Mouse (Mus musculus) kidney, postnatal 0 days (tissue): Measurements from ENCODE around the gene Ksr1. TPM values are rescaled to one million over a fixed set of nuclear protein-coding genes. Genes with fewer than 3 reads are reported as not detected.

Experiments
- ATAC-seq: fragments of 200-750 bp; cut with Nextera tagmentation; replicated peaks from 2 replicates; pipeline ENCODE4 v1.8.0; 2017; ENCODE audit warnings: low read depth, moderate number of reproducible peaks, moderate TSS enrichment, moderate library complexity; ENCODE audit not compliant: low FRiP score
- DNase-seq: peaks from one replicate; pipeline ENCODE4 v3.0.0-alpha.2; 2016; ENCODE audit warnings: low spot score
- H3K27ac ChIP-seq: fragments of 300-500 bp; sonication (generic); 2 replicates; pipeline ENCODE4 v1.5.1; 2014; ENCODE audit warnings: mild to moderate bottlenecking
- H3K27me3 ChIP-seq: fragments of 300-500 bp; sonication (generic); 2 replicates; pipeline ENCODE4 v1.6.1; 2014; ENCODE audit warnings: low read length, mixed read lengths; ENCODE audit not compliant: insufficient read depth
- H3K36me3 ChIP-seq: fragments of 300-500 bp; sonication (generic); 2 replicates; pipeline ENCODE4 v1.6.1; 2014; ENCODE audit warnings: low read length, mixed read lengths; ENCODE audit not compliant: insufficient read depth
- H3K4me1 ChIP-seq: fragments of 300-500 bp; sonication (generic); replicated peaks from 2 replicates; pipeline ENCODE4 v1.6.1; 2014; ENCODE audit warnings: antibody characterized with exemption, low read length, mixed read lengths; ENCODE audit not compliant: insufficient read depth
- H3K4me2 ChIP-seq: fragments of 300-500 bp; sonication (generic); 2 replicates; pipeline ENCODE4 v1.6.1; 2014; ENCODE audit warnings: mild to moderate bottlenecking, low read length, moderate library complexity, mixed read lengths
- H3K4me3 ChIP-seq: fragments of 300-500 bp; sonication (generic); replicated peaks from 2 replicates; pipeline ENCODE4 v1.5.1; 2014; ENCODE audit warnings: low read depth, low read length
- H3K9ac ChIP-seq: fragments of 300-500 bp; sonication (generic); 2 replicates; pipeline ENCODE4 v1.6.1; 2014; ENCODE audit warnings: low read depth, low read length
- H3K9me3 ChIP-seq: fragments of 300-500 bp; sonication (generic); replicated peaks from 2 replicates; pipeline ENCODE4 v1.6.1; 2016; ENCODE audit warnings: low read length, inconsistent platforms, mixed read lengths
- CTCF ChIP-seq: IDR thresholded peaks from 2 replicates; pipeline ENCODE4 v1.5.1; 2016; ENCODE audit warnings: antibody characterized with exemption, low read depth, mild to moderate bottlenecking, moderate library complexity
- WGBS: fragments of 180-500 bp; shearing (Covaris S2); extraction: QIAGEN DNeasy Blood & Tissue Kit; methylation state at CpG from one replicate; pipeline ENCODE4 v1.1.7; 2014; 5-methylcytosine and 5-hydroxymethylcytosine counted together
- polyA plus RNA-seq: library from polyadenylated mRNA; unstranded; fragments of >200 nt; fragmentation: Nextera tagmentation; extraction: Ambion mirVana; gene quantifications from 2 replicates; pipeline ENCODE4 v1.2.1, GENCODE M21; 2015

The Ksr1 gene
- polyA plus RNA-seq, 1 experiment from 2014 or later: 1.8 TPM

DNA sequence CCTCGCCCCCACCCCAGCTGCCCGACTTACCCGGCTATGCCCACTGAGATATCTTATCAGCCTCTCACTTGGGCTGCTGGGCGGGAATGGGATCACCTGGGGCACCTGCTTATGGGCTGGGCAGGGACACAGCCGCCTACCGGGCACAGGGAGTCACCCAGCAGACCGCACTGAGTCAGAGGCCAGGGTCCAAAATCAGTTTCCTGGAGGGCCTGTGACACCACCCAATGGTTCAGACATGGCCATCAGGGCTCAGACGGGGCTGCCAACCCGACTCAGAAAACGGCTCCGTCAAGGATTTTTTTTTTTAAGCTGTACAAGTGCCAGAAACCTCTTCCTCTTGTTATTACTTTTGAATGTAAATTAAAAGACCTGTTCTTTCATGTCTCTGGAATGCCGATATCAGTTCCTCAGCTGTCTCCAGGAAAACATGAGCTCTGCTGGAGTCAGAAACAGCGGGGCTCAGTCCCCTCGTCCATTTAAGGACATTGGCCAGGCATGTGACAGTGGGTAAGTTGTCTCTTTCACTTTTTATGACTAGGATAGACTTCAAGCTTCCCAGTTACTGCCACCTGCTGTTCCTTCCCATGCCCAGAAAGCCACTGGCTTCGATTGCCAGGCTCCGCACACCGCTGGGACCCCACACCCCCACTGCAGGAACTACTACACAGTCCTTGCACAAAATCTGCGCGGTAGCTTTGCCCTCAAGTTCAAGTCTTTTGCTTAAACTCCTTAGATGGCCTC, 33.5 kb downstream of the Ksr1 start:
- peaks cover 16% of the 10 kb centered on the region for H3K4me1 ChIP-seq
- H3K4me3 ChIP-seq: no peak overlapping the region
- TF ChIP-seq CTCF: peak; percentile 34; the same call in 1 of the 2 replicates
- H3K4me2 ChIP-seq: no peak overlapping the region
- 61% methylated on average over 19 of the region's 19 CpGs for WGBS
- H3K9me3 ChIP-seq: no peaks in the 10 kb centered on the region
- no peaks in the 10 kb centered on the region for H3K27me3 ChIP-seq
- peak; percentile 44 for DNase-seq
- no peaks in the 10 kb centered on the region for H3K36me3 ChIP-seq
- ATAC-seq: no peak
- no peak overlapping the region for H3K27ac ChIP-seq
- no peak overlapping the region for H3K9ac ChIP-seq

DNA sequence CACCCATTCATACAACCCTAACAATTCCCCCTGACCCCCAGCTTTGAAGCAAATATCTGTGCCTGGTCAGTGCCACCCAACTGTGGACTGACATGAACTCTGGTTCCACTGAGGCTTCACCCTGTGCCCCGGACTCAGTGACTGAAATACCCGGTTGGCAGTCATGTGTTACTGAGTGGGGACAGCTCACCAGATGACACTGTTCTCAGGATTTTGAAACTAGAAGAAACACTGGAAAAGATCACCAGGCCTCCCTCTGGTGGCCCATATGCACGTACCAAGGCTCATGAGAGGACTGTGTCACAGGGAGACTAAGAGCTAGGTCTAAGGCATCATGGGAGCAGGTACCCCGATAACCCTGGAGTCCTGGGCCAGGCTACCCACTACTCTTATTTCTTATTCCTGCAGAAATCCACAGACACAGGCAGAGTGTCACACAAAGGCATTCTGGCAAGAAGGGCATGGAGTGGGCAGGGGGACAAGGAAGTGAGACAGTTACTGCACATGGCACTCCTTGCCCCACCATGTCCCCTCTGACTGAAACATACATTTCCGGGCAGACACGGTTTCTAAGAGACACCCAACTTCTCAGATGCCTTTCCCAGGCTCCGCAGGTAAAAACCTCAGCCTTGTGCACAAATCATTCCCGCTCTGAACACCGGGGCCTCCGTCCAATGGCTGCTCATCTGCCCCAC, 34.2 kb downstream of the Ksr1 start:
- Histone ChIP-seq H3K4me1 (peaks cover 16% of the 10 kb centered on the region), H3K9me3 (no peaks in the 10 kb centered on the region), H3K9ac (no peak overlapping the region), H3K4me3 (no peak overlapping the region), H3K27ac (no peak overlapping the region), H3K36me3 (no peaks in the 10 kb centered on the region), H3K27me3 (no peaks in the 10 kb centered on the region), H3K4me2 (no peak overlapping the region)
- DNase-seq (no peak), ATAC-seq (no peak)
- TF ChIP-seq CTCF: peak; percentile 33; the same call in 1 of the 2 replicates
- 83% methylated on average over 10 of the region's 10 CpGs for WGBS

DNA sequence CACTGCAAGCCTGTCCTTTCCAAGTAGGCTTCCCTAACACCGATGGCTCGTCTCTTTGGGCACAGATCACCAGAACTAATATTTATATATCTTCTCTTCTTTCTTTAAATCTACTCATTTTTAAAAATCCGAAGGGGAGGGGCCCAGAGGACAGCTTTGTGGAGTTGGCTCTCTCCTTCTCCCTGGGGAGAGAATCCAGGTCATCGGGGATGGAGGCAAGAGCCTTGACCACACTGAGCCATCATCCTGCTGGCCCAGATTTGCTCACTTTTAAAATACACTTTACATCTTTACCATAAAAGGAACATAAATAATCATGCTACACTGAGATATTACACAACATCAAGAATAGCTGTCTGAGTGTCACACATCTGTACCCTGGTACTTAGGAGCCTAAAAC, 35.8 kb downstream of the Ksr1 start:
- Histone ChIP-seq H3K27ac (no peak overlapping the region), H3K4me1 (peaks cover 16% of the 10 kb centered on the region), H3K4me3 (no peak overlapping the region), H3K4me2 (no peak overlapping the region), H3K9ac (no peak overlapping the region), H3K36me3 (no peaks in the 10 kb centered on the region), H3K27me3 (no peaks in the 10 kb centered on the region), H3K9me3 (no peaks in the 10 kb centered on the region)
- 79% methylated on average over 4 of the region's 4 CpGs for WGBS
- no peak for TF ChIP-seq CTCF
- no peak for DNase-seq
- ATAC-seq: no peak

DNA sequence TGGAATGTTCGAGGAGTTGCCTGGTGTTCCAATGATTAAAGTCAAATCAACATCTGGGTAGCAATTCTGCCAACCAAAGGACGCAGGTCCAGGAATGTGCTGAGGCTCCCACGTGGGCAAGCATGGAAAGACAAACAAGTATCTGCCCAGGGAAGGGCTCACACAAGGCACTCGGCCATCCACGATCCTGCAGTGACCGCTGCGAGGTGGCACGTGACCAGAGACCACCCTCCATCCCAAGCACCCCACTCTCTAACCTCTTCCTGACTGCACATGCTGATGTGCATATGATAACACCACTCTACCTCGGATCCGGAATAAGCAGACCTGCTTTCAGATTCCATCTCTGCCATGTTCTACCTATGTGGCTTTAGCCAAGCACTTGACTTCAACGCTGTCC, 38.3 kb downstream of the Ksr1 start:
- no peak overlapping the region for H3K4me2 ChIP-seq
- H3K4me3 ChIP-seq: no peak overlapping the region
- H3K9ac ChIP-seq: no peak overlapping the region
- TF ChIP-seq CTCF: no peak
- DNase-seq: no peak
- no peak; the same call in 1 of the 2 replicates for ATAC-seq
- peaks cover 10% of the 10 kb centered on the region for H3K4me1 ChIP-seq
- H3K27me3 ChIP-seq: no peaks in the 10 kb centered on the region
- H3K9me3 ChIP-seq: no peaks in the 10 kb centered on the region
- no peak overlapping the region for H3K27ac ChIP-seq
- H3K36me3 ChIP-seq: no peaks in the 10 kb centered on the region
- WGBS: 86% methylated on average over 11 of the region's 11 CpGs

DNA sequence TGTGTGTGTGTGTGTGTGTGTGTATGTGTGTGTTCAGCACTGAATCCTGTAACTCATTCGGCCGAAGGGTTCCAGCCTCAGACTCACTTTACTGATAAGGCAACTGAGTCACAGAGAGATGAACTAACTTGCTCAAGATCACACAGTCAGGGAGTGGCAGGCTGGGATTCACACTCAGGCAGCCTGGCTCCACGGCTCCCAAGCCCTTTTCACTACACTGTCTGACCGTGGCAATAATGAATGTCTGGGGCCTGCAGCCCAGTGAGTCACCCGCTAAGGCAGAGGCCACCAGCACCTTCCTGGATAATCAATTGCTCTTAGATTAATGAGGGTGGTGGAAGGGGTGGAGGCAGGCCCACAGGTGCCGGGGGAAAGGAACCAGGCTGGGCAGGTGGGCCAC, 41.2 kb downstream of the Ksr1 start:
- ATAC-seq: no peak
- H3K4me2 ChIP-seq: no peak overlapping the region
- H3K4me1 ChIP-seq: peaks cover 8% of the 10 kb centered on the region
- no peak overlapping the region for H3K9ac ChIP-seq
- no peak for DNase-seq
- no peaks in the 10 kb centered on the region for H3K9me3 ChIP-seq
- H3K4me3 ChIP-seq: no peak overlapping the region
- WGBS: 72% methylated on average over 6 of the region's 6 CpGs
- no peak overlapping the region for H3K27ac ChIP-seq
- no peak for TF ChIP-seq CTCF
- no peaks in the 10 kb centered on the region for H3K36me3 ChIP-seq
- H3K27me3 ChIP-seq: no peaks in the 10 kb centered on the region

DNA sequence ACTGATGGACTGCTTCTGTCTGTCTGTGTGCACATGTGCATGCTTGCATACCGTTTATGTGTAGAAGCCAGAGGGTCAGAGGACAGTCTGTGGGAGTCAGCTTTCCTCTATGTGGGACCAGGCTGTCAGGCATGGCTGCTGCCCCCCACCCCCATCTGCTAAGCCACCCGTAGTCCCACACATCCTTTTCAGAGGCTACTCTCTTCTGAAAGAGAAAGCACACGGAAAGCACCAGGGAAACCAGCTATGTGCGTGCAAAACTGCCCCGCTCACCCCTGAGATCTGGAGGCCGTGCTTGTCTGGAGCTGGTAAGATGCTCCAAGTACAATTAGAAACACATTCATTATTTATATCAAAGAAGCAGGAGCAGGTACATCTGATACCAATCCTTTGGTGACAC, 41.7 kb downstream of the Ksr1 start:
- TF ChIP-seq CTCF: no peak
- WGBS: 47% methylated on average over 6 of the region's 6 CpGs
- no peak overlapping the region for H3K4me3 ChIP-seq
- no peak for ATAC-seq
- no peaks in the 10 kb centered on the region for H3K9me3 ChIP-seq
- H3K36me3 ChIP-seq: no peaks in the 10 kb centered on the region
- H3K4me1 ChIP-seq: peaks cover 8% of the 10 kb centered on the region
- no peak overlapping the region for H3K27ac ChIP-seq
- H3K27me3 ChIP-seq: no peaks in the 10 kb centered on the region
- no peak for DNase-seq
- no peak overlapping the region for H3K9ac ChIP-seq
- no peak overlapping the region for H3K4me2 ChIP-seq
